Mouse (Mus musculus): ENCODE results near the gene Cdh13.

DNA sequence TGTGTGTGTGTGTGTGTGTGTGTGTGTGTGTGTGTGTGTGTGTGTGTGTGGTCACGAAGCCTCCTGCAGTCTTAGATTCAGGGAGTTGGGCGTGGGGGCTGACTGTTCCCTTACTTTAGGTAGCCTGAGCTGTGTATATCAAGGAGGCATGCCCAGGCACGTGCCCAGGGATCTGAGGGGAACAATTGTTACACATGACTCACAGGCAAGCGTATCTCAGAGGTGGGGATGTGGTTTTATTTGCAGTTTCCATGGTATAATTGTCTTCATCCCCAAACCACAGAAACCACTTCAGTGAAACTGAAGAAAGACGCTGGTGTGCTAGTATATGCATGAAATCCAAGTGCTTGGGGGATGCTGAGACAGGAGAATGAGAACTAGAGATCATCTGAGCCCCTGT is 546.8 kb downstream of the Cdh13 start:
- TF ChIP-seq TAL1 (IDR thresholded peaks at IDR 0.05; ENCODE audit: low read length) (no peak), GATA1 (IDR thresholded peaks at IDR 0.05; ENCODE audit: low read length) (no peak)

Measured in erythroblast, embryonic 14.5 days (primary cell).